Mouse (Mus musculus) frontal cortex, adult (tissue): Measurements from ENCODE around the gene Shbg.

ENCODE experiments used
- ATAC-seq: cut with Nextera tagmentation; 2 replicates; pipeline ENCODE4 v1.9.2; 2017; ENCODE audit warnings: mild to moderate bottlenecking, moderate library complexity, mixed read lengths; ENCODE audit not compliant: low TSS enrichment

Shbg gene

DNA sequence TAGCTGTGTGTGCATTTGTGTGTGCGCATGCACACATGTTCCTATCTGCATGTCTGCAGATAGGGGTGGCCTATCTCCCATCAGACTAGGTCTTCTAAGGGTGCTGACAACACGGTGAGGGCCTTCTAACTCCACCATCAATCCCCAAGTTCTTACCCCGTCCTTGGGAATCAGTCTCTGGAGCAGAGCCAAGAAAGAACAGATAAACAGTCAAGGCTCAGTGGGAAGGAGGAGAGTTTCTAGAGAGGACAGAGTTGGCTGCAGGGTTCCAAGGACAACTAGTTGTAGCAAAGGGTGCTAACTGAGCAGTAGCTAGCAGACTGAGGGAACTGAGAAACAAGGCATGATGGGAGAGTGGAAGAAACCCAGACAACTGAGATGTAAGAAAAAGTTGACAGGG is 15.9 kb downstream of the Shbg start:
- no peak for ATAC-seq

DNA sequence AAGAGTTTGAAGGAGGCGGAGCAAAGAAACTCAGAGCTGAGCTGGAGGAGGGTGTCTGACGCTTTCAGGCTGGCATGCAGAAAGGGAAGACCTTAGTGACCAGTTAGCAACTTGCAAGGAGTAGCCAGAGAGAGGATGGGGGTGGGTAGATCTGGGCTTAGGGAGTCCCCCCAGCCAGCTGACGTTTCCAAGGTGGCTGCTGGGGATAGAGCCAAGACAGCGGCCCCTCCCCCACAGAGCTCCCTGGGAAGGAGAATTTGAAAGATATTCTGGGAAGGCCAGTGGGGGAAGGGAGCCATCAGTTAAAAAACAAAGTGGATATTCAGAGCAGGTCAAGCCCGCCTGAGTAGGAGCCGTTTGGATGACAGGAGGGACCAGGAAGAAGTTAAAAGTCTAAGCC is 17.6 kb downstream of the Shbg start:
- ATAC-seq, result 0 out of 2 replicates have a peak, but pooled peaks have one; percentile 44

- ATAC-seq, result no peak
These were observed 18.3 kb downstream of the Shbg start for GRCm38 (mm10) chr11:69599436-69599835.

DNA sequence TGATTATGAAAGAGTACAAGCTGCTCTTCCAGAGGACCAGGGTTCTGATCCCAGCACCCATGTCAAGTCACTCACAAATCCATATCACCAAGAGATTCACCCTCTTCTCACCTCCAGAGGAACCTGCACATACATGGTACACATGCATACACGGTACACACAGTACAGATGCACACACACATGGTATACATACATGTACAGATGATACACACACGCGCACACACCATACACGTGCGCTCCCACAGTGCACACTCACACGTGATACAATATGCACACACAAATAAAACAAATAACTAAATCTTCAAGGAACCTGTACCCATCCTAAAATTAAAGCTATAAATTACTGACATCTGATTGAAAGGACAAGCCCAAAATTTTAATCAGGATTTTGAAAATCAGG is 22.9 kb downstream of the Shbg start:
- no peak for ATAC-seq

- no peak for ATAC-seq
These were observed 24.9 kb downstream of the Shbg start for GRCm38 (mm10) chr11:69592799-69593198.

GRCm38 (mm10) chr11:69591899-69592637 is 25.6 kb downstream of the Shbg start:
- ATAC-seq, result peak; percentile 69

DNA sequence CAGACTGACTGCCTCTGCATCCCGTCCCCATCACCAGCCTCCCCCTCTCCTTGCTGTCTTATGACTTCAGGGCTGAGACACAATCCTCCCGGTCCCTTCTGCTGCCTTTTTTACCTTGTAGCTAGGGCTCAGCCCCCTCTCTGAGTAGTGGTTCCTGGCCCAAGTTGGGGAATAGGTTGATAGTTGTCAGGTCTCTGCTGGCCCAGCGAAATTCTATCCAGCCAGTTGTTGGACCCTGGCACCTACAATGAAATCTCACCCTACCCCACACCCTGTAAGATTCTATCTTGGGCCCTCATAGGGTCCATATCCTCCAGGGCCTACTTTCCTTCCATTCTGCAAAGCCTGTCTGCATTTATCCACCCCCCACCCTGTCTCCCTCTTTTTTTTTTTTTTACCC is 26.3 kb downstream of the Shbg start:
- no peak for ATAC-seq

DNA sequence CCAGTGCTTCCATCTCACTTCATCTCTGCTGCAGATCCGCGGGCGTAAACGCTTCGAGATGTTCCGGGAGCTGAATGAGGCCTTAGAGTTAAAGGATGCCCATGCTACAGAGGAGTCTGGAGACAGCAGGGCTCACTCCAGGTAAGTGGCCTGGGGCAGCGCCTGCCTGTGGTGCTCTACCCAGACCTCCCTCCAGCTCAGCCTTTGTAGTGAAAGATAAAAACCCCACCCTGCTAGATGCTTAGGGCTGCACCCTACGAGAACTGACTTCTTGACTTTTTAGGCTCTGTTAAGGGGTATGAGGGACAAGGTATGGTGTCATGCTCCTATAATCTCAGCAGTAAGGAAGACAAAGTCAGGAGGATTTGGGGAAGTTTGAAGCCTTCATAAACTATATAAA is 27.1 kb downstream of the Shbg start:
- ATAC-seq, result no peak

DNA sequence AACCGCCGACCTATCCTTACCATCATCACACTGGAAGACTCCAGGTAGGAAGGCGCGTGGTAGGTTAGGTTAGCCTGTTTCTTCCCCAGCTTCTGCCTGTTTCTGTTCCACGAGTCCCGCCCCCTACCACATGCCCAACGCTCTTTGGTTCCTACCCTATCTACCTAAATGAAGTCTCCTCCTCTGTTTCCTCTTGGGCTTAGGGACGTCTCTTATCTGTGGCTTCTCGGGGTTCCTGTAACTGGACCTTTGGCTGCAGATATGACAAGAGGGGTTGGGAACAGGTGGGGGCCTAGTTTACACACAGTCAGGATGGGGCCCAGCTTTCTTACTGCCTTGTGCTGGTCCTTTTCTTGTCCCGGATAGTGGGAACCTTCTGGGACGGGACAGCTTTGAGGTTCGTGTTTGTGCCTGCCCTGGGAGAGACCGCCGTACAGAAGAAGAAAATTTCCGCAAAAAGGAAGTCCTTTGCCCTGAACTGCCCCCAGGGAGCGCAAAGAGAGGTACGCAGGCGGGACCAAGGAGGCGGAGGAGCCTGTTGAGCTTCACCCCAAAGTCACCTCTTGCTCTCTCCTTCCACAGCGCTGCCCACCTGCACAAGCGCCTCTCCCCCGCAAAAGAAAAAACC is 28.4 kb downstream of the Shbg start:
- no peak for ATAC-seq

- ATAC-seq, result no peak
These were observed 31.9 kb downstream of the Shbg start for GRCm38 (mm10) chr11:69585718-69586325.

DNA sequence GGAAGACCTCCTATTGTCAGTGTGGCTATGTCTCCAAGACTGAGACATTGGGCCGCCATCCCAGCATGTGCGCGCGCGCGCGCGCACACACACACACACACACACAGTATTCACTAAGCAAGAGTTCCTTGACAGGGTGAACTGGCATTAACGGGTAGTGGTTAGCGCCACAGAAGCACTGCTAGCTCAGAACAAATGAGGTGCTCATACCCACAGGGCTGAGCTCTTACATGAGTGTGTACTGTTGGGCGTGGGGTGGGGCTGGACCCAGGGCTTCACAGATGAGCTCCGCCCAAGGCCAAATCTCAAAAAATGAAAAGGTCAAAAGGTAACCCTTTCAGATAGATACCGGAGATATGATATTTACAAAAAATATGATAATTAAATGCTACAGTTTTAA is 32.8 kb downstream of the Shbg start:
- no peak for ATAC-seq

- no peak for ATAC-seq
These were observed 33.7 kb downstream of the Shbg start for GRCm38 (mm10) chr11:69584008-69584407.

DNA sequence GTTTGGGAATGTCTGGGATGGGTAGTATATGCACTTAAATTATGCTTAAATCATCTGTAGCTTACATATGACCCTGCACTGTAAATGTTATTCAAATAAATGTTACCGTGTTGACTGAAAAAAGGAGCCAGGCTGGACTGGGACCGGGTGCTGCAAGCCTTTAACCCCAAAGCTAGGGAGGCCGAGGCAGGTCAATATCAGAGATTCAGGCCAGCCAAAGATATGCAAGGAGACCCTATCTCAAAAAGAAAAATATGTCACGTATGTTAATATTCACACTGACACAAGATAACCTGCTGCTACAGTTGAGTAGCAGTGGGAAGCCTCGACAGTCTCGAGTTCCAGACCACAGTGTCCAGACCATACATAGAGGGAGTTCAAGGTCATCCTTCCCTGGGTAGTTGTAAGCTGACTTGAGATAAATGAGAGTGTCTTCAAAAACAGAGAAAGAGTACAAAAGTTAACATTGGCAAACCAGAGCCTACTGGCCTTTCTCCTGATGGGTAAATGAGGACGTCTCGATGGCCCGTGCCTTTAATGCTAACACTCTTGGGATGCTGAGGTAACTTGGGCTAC is 35.4 kb downstream of the Shbg start:
- ATAC-seq, result no peak

GRCm38 (mm10) chr11:69581814-69582213 is 35.9 kb downstream of the Shbg start:
- ATAC-seq, result no peak

DNA sequence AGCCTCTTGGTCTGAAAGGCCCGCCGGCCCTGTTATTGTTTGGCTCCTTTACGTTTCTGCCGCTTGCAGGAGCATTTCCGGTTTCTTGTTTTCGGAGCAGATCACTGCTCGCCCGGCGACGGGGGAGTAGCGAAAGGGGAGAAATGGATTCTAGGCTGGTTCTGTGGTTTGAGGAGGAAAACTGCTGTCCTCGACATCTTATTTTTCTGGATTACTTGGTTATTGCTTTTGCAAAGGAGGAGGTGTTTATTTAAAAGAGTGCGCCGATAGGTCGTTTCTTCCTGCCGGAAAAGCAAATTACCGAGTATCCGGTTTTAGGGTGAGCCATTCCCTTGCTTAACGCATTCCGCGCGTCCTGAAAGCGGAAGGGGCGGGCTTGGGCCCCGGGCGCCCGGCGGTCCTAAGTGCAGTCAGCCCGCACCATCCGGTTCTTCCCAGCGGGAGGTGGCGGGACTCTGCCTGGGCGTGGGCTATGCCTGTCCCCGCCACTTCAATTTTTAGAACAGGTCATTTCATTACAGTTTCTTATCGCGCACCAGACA is 36.5 kb downstream of the Shbg start:
- ATAC-seq, result peak; percentile 81

GRCm38 (mm10) chr11:69580572-69581146 is 37.0 kb downstream of the Shbg start:
- ATAC-seq, result no peak

DNA sequence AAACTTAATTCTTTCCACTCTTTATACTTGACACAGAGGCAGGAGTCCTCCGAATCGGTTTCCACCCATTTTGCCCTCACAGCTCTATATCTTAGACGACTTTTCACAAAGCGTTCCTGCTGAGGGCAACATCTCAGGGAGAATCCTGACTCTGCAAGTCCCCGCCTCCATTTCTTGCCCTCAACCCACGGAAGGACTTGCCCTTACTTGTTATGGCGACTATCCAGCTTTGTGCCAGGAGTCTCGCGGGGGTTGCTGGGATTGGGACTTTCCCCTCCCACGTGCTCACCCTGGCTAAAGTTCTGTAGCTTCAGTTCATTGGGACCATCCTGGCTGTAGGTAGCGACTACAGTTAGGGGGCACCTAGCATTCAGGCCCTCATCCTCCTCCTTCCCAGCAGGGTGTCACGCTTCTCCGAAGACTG is 37.6 kb downstream of the Shbg start, which contains the start of the genes Wrap53 and Trp53:
Gene Wrap53 (minus strand): TSS at position 165 of the 424 bp plus-strand sequence.
Gene Trp53 (plus strand): TSS at position 269 of the 424 bp plus-strand sequence.
- peak; percentile 24; the same call in 1 of the 2 replicates for ATAC-seq

GRCm38 (mm10) chr11:69579128-69580017 is 38.3 kb downstream of the Shbg start:
- ATAC-seq, result peak; percentile 89

DNA sequence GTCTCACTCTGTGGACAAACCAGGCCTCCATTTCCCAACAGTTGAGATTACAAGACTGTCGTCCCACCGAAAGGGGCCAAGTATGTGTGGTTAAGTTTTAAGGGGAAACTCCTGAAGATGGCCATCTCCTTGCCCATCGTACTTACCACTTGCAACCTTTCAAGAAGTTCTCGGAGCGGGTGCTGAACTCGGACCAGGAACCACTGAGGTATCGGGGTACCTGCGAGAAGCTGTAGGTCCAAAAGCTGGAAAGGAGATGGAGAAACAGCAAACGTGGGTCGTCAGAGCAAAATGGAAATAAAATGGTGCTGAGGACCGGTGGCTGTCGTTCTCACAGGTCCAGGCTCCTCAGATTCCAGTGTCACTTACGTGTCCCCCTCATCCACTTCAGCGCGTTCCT is 39.4 kb downstream of the Shbg start:
- ATAC-seq, result no peak

- no peak for ATAC-seq
These were observed 41.4 kb downstream of the Shbg start for GRCm38 (mm10) chr11:69576307-69576706.

DNA sequence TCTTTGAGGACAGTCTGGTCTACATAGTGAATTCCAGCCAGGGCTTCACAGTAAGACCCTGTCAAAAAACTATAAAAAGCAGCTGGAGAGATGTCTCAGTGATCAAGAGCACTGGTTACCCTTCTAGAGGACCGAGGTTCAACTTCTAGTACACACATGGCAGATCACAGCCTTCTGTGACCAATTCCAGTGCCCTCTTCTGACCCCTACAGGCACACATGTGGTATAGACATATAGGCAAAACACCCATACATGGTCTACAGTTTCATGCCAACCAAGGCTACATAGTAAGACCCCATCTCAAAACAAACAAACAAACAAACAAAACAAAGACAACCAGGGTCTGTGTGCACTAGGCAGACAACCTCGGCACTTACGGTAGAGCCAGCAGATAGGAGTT is 42.5 kb downstream of the Shbg start:
- ATAC-seq, result no peak
